In the genomic region with DNA sequence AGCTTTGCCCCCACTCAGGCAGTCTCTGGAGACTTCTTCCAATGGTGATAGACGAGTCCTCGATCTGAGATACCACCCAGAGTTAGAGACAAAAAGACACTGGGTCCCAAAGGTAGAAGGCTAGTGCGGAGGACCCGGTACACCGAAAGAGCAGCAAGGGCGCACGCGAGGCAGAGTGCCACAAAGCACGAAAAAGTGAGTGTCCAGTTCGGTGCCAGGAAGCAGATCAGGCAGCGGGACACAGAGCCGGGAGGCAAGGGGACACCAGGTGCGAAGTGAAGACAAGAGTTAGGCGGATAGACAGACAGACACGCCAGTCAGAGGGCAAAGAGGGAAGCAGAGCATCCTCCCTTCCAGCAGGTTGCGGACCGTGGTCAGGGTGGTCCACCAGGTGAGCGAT, we compare ENCODE assay signal across 8 mouse cellular contexts. TPM values are rescaled to one million over a fixed set of nuclear protein-coding genes. Genes with fewer than 3 reads are reported as not detected.
DNase-seq lines count a peak whose midpoint lies in the region; ATAC-seq lines count a peak whose summit lies in the region.

A gene (plus strand): TSS at position 252 of the 400 bp plus-strand sequence.

- ATAC-seq in neural tube, embryonic 11.5 days (ENCODE audit: insufficient read depth, low FRiP score, low TSS enrichment): no peak
- ATAC-seq in heart, embryonic 13.5 days (ENCODE audit: extremely low read depth, insufficient number of reproducible peaks, low FRiP score, low TSS enrichment): no peak
- ATAC-seq in neural tube, embryonic 15.5 days (ENCODE audit: low FRiP score): no peak; the same call in none of the 2 replicates

- H3K27ac ChIP-seq in neural tube, embryonic 11.5 days (ENCODE audit: low read depth, low read length): peak within 1 kb of the TSS; percentile 99
- peak within 1 kb of the TSS; percentile 97 for H3K27ac ChIP-seq in embryonic facial prominence, embryonic 10.5 days (replicated peaks)
- H3K27ac ChIP-seq in heart, embryonic 13.5 days (replicated peaks): no peak within 1 kb of the TSS
- peak within 1 kb of the TSS; percentile 87 for H3K27ac ChIP-seq in neural tube, embryonic 15.5 days (replicated peaks)

- no peak for DNase-seq in neural tube, embryonic 11.5 days (ENCODE audit: low spot score)
- no peak for DNase-seq in neural tube, embryonic 10.5 days (ENCODE audit: extremely low spot score, low spot score)
- no peak for DNase-seq in embryonic facial prominence, embryonic 10.5 days (ENCODE audit: low spot score)
- no peak for DNase-seq in left cerebral cortex, postnatal 14 days (ENCODE audit: low spot score in 2 of 2)
- DNase-seq in cerebellum, adult 18-20 months: no peak
- no peak for DNase-seq in Muller cell, postnatal 12 days (ENCODE audit: inconsistent ontology term)

- peaks cover 14% of the 10 kb centered on the region for H3K4me1 ChIP-seq in neural tube, embryonic 11.5 days (ENCODE audit: control insufficient read depth, insufficient read depth, low read length)
- peaks cover 31% of the 10 kb centered on the region for H3K4me1 ChIP-seq in embryonic facial prominence, embryonic 10.5 days
- peaks cover 16% of the 10 kb centered on the region for H3K4me1 ChIP-seq in heart, embryonic 13.5 days
- H3K4me1 ChIP-seq in neural tube, embryonic 15.5 days: peaks cover 46% of the 10 kb centered on the region

- H3K27me3 ChIP-seq in neural tube, embryonic 11.5 days (ENCODE audit: control insufficient read depth, insufficient read depth, low read length): peaks cover 13% of the 10 kb centered on the region; the same call in 1 of the 2 replicates
- H3K27me3 ChIP-seq in embryonic facial prominence, embryonic 10.5 days (replicated peaks; ENCODE audit: low read depth, poor library complexity, severe bottlenecking): peaks cover 70% of the 10 kb centered on the region
- peaks cover 95% of the 10 kb centered on the region for H3K27me3 ChIP-seq in heart, embryonic 13.5 days (replicated peaks)
- H3K27me3 ChIP-seq in neural tube, embryonic 15.5 days (replicated peaks): no peaks in the 10 kb centered on the region

- peak within 1 kb of the TSS; percentile 63 for H3K4me3 ChIP-seq in neural tube, embryonic 11.5 days (ENCODE audit: low read depth, low read length)
- peak within 1 kb of the TSS; percentile 88 for H3K4me3 ChIP-seq in embryonic facial prominence, embryonic 10.5 days
- peak within 1 kb of the TSS; percentile 63 for H3K4me3 ChIP-seq in heart, embryonic 13.5 days
- H3K4me3 ChIP-seq in neural tube, embryonic 15.5 days (replicated peaks): peak within 1 kb of the TSS; percentile 61

- intact Hi-C loops in left cerebral cortex, postnatal 14 days (cut with DNase I): no loop called here

- H3K9me3 ChIP-seq in neural tube, embryonic 11.5 days (ENCODE audit: control insufficient read depth, low read length): 0 out of 2 replicates have a peak, but pooled peaks cover 2% of the 10 kb centered on the region
- H3K9me3 ChIP-seq in embryonic facial prominence, embryonic 10.5 days: no peaks in the 10 kb centered on the region
- H3K9me3 ChIP-seq in heart, embryonic 13.5 days: no peaks in the 10 kb centered on the region
- H3K9me3 ChIP-seq in neural tube, embryonic 15.5 days (replicated peaks): no peaks in the 10 kb centered on the region

- WGBS in neural tube, embryonic 11.5 days: 1% methylated on average over 18 of the region's 18 CpGs
- WGBS in embryonic facial prominence, embryonic 10.5 days: under 1% methylated on average over 18 of the region's 18 CpGs
- WGBS in heart, embryonic 13.5 days: under 1% methylated on average over 18 of the region's 18 CpGs
- WGBS in neural tube, embryonic 15.5 days: under 1% methylated on average over 18 of the region's 18 CpGs

- H3K4me2 ChIP-seq in neural tube, embryonic 11.5 days (ENCODE audit: low read depth): peak within 1 kb of the TSS; percentile 92
- peak within 1 kb of the TSS; percentile 96 for H3K4me2 ChIP-seq in heart, embryonic 13.5 days
- peak within 1 kb of the TSS; percentile 68 for H3K4me2 ChIP-seq in neural tube, embryonic 15.5 days

- peak within 1 kb of the TSS; percentile 98 for H3K9ac ChIP-seq in neural tube, embryonic 11.5 days (ENCODE audit: low read length)
- H3K9ac ChIP-seq in heart, embryonic 13.5 days: peak within 1 kb of the TSS; percentile 77
- H3K9ac ChIP-seq in neural tube, embryonic 15.5 days (replicated peaks): peak within 1 kb of the TSS; percentile 78

- H3K36me3 ChIP-seq in neural tube, embryonic 11.5 days (ENCODE audit: control insufficient read depth, insufficient read depth, low read length): no peaks in the 10 kb centered on the region
- H3K36me3 ChIP-seq in embryonic facial prominence, embryonic 10.5 days (replicated peaks): no peaks in the 10 kb centered on the region
- H3K36me3 ChIP-seq in heart, embryonic 13.5 days: no peaks in the 10 kb centered on the region
- H3K36me3 ChIP-seq in neural tube, embryonic 15.5 days: no peaks in the 10 kb centered on the region

RNA-seq across cellular contexts. Expression of the gene that starts here (rescaled TPM):
- 71.7 and 78.3 TPM in 2 replicates for polyA plus RNA-seq in neural tube, embryonic 11.5 days (2014; fragmentation: Nextera tagmentation; extraction: Ambion mirVana)
- polyA plus RNA-seq in embryonic facial prominence, embryonic 10.5 days (2016; fragmentation: Nextera tagmentation; extraction: Ambion mirVana): 63.3 and 67.3 TPM in 2 replicates
- polyA plus RNA-seq in heart, embryonic 13.5 days (2015; fragmentation: Nextera tagmentation; extraction: Ambion mirVana): 33.3 and 39.0 TPM in 2 replicates
- total RNA-seq in left cerebral cortex, postnatal 14 days (2021): 10 to 100 TPM; 10.1 to 16.2 TPM
- polyA plus RNA-seq in neural tube, embryonic 15.5 days (2015; fragmentation: Nextera tagmentation; extraction: Ambion mirVana): 99.2 and 99.9 TPM in 2 replicates
